Mouse (Mus musculus): ENCODE measurements around the gene Hsd17b11. TPM values are rescaled to one million over a fixed set of nuclear protein-coding genes. Genes with fewer than 3 reads are reported as not detected.

Hsd17b11 gene
- polyA plus RNA-seq, 1 experiment, result 109 TPM

DNA sequence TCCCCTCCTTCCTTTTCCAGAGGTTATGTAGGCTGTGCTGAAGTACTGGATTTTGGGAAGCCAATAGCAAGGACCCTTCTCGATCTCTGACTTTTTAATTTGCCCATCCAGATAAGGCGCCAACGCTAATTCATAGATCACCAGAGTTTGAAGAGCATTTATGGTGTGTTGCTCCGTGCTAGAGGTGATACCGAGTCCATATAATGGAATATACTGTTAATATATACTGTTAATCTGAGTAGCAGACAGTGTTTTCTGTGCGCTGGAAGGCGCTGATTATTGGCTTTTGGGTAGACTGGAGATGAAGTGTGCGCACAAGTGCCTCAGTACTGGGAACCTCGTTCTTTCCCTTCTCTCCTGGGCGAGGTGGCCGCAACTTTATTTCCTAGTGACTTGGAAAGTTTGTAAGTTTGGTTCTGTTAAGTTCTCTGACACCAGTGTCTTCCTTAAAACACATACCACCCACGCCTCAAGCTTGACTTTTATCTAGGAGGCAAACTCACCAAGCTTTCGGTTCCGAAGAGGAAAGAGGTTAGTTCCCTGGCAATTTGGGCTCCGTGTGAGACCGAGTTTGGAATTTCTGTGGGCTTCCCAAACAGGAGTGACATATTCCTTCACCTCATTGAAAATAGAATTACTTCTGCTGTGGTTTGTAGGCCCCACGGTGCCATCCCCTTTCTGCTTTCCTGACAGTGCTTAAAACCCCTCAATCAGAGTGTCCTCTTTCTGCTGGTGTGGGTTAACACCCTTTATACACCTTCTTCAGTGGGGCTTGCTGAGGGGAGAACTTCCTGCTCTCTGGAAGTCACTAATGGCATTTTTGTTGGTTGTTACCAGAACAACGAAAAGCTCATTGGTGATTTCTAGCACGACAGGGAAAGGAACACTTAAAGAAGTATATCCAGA is 25.7 kb upstream of the Hsd17b11 start:
- Histone ChIP-seq H3K27me3 (ENCODE audit: control insufficient read depth, insufficient read depth, low read length) (no peaks in the 10 kb centered on the region), H3K36me3 (ENCODE audit: control insufficient read depth, insufficient read depth, low read length) (peaks cover 8% of the 10 kb centered on the region), H3K27ac (ENCODE audit: insufficient read depth, low read depth, low read length) (peak overlapping the region; percentile 86), H3K4me3 (ENCODE audit: low read depth, low read length) (peak overlapping the region; percentile 73), H3K4me1 (ENCODE audit: control insufficient read depth, insufficient read depth, insufficient read length, low read length) (peaks cover 3% of the 10 kb centered on the region; the same call in 1 of the 2 replicates)
- TF ChIP-seq POLR2A (IDR thresholded peaks at IDR 0.05; ENCODE audit: low read depth, low read length) (no peak), CTCF (IDR thresholded peaks at IDR 0.05; ENCODE audit: extremely low read depth, insufficient read length, insufficient replicate concordance, low read depth, low read length) (no peak)
- under 1% methylated on average over 19 of the region's 19 CpGs for WGBS

DNA sequence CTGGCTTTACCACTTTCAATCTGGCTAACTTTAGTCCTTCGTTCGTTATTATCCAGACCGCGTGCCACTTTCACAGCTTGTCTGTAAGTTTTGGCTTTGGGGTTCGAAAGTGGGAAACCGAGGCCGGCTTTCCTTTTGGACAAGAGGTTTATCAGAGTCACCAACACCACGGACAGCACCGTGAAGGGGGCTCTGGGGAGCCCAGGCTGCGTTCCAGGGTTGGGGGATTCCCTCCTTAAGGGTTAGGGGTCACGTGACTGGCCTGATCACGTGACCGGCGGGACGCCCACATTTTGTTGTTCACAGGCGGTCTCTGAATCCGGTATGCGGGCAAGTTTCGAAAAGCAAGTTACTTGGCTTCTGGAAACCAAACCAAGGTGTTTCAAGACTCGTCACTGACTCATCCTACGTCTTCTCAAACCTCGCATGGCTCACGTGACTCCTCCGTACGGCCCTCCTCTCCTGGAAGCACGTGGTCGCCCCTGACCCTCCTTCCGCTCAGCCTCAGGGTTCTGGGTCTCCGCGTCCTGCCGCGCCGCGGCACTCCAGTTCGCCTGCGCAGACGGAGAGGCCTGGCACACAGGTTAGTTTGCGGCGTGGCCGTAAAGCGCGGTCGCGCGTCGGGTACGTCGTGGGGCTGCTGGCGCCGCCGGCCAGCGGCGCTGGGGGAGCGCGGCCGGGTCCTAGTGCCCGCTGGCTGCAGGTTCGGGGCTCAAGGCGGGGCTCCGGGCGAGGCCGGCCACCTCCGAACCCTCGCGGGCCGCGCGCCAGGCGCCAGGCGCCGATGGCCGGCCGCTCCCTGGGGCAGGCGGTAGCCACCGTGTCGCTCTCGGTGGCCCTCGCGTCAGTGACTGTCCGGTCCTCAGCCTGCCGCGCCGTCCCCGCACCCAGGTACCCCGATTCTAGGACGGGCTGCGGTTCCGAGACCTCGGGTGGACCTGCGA is 24.8 kb upstream of the Hsd17b11 start, which contains the start of gene Nudt9:
Gene Nudt9 (plus strand): TSS at position 51 of the 944 bp plus-strand sequence.
- H3K4me1 ChIP-seq (ENCODE audit: control insufficient read depth, insufficient read depth, insufficient read length, low read length), result peaks cover 3% of the 10 kb centered on the region; the same call in 1 of the 2 replicates
- peak within 1 kb of the TSS; percentile 73 for H3K4me3 ChIP-seq (ENCODE audit: low read depth, low read length)
- peak within 1 kb of the TSS; percentile 86 for H3K27ac ChIP-seq (ENCODE audit: insufficient read depth, low read depth, low read length)
- H3K27me3 ChIP-seq (ENCODE audit: control insufficient read depth, insufficient read depth, low read length), result no peaks in the 10 kb centered on the region
- peak; percentile 27; the same call in 1 of the 2 replicates for TF ChIP-seq POLR2A (IDR thresholded peaks at IDR 0.05; ENCODE audit: low read depth, low read length)
- no peak for TF ChIP-seq CTCF (IDR thresholded peaks at IDR 0.05; ENCODE audit: extremely low read depth, insufficient read length, insufficient replicate concordance, low read depth, low read length)
- H3K36me3 ChIP-seq (ENCODE audit: control insufficient read depth, insufficient read depth, low read length), result peaks cover 6% of the 10 kb centered on the region
- WGBS, result 4% methylated on average over 90 of the region's 90 CpGs

DNA sequence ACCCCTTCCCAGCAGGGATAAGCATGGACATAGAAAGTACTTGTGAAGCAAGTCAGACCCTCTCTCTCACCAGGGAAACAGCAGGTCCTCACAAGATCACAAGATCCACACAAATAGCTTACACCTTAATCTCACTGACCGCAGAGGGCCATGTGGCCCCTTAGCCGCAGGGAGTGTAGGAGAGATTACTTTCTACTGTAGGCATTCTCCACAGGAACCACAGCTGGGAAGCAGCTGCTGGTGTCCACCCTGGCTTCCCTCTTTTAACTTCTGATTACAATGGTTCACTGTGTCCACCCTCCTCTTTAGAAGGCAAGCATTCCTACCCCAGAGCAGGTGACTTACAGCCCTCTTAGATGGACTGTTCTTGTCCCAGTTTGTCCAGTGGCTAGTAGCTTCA is 22.0 kb upstream of the Hsd17b11 start:
- H3K4me1 ChIP-seq (ENCODE audit: control insufficient read depth, insufficient read depth, insufficient read length, low read length), result peaks cover 3% of the 10 kb centered on the region; the same call in 1 of the 2 replicates
- 67% methylated on average over 2 of the region's 2 CpGs for WGBS
- no peaks in the 10 kb centered on the region for H3K27me3 ChIP-seq (ENCODE audit: control insufficient read depth, insufficient read depth, low read length)
- TF ChIP-seq CTCF (IDR thresholded peaks at IDR 0.05; ENCODE audit: extremely low read depth, insufficient read length, insufficient replicate concordance, low read depth, low read length) (no peak), POLR2A (IDR thresholded peaks at IDR 0.05; ENCODE audit: low read depth, low read length) (no peak)
- no peak overlapping the region for H3K27ac ChIP-seq (ENCODE audit: insufficient read depth, low read depth, low read length)
- no peak overlapping the region for H3K4me3 ChIP-seq (ENCODE audit: low read depth, low read length)
- no peaks in the 10 kb centered on the region for H3K36me3 ChIP-seq (ENCODE audit: control insufficient read depth, insufficient read depth, low read length)

DNA sequence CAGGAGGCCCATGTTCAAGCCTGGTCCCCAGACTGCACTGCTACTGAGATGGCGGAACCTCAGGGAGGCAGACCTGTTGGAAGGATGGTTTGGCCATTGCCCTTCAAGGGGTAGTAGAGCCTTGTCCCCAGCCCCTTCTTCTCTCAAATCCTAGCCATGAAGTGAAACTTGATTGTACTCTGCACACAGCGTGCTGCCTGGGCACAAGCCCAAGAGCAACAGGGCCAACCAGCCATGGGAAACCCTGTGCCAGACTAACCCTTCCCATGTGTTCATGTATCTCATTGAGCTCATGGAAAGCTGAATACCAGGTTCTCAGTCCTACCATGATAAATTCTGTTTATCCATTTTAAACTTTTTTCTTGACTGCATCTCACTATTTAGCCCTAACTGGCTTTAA is 21.2 kb upstream of the Hsd17b11 start:
- no peak overlapping the region for H3K27ac ChIP-seq (ENCODE audit: insufficient read depth, low read depth, low read length)
- no peaks in the 10 kb centered on the region for H3K27me3 ChIP-seq (ENCODE audit: control insufficient read depth, insufficient read depth, low read length)
- no peaks in the 10 kb centered on the region for H3K36me3 ChIP-seq (ENCODE audit: control insufficient read depth, insufficient read depth, low read length)
- 83% methylated on average over 2 of the region's 2 CpGs for WGBS
- H3K4me1 ChIP-seq (ENCODE audit: control insufficient read depth, insufficient read depth, insufficient read length, low read length), result peaks cover 3% of the 10 kb centered on the region; the same call in 1 of the 2 replicates
- H3K4me3 ChIP-seq (ENCODE audit: low read depth, low read length), result no peak overlapping the region
- TF ChIP-seq POLR2A (IDR thresholded peaks at IDR 0.05; ENCODE audit: low read depth, low read length) (no peak), CTCF (IDR thresholded peaks at IDR 0.05; ENCODE audit: extremely low read depth, insufficient read length, insufficient replicate concordance, low read depth, low read length) (no peak)

DNA sequence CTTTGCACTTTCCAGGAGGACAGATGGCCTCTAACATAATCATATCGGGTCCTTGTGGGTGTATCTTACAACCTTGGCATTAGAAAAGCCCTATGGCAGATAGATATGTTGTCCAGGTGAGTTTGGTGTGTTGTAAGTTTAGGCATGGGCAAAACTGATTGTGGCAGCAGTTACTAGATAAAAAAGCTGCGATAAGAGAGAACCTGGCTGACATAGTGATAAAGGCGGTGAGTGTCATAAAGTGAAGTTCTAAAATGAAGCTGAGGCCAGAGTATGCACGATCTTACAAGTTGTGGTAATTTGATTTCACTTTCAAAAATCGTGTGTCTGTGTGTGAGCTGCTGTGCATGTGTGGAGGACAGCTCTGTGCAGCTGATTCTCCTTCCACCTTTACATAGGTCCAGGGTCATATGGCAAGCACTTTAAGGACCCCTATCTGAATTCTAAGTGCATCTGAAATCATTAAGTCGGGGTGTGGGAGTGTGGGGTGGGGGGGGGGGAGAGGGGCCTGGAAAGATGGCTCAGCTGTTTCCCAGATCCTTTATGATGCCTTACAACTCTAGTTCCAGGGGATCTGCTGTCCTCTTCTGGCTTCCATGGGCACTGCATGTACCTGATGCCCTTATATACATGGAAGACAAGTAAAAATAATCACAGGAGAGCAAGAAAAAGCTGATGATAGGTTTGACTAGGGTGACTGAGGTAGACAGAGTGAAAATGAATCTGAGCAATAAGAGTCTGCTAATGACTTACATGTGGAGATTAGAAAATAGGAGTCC is 17.6 kb upstream of the Hsd17b11 start:
- no peak overlapping the region for H3K27ac ChIP-seq (ENCODE audit: insufficient read depth, low read depth, low read length)
- H3K36me3 ChIP-seq (ENCODE audit: control insufficient read depth, insufficient read depth, low read length), result no peaks in the 10 kb centered on the region
- H3K4me1 ChIP-seq (ENCODE audit: control insufficient read depth, insufficient read depth, insufficient read length, low read length), result peaks cover 14% of the 10 kb centered on the region; the same call in 1 of the 2 replicates
- WGBS, result 20% methylated on average over 6 of the region's 6 CpGs
- no peaks in the 10 kb centered on the region for H3K27me3 ChIP-seq (ENCODE audit: control insufficient read depth, insufficient read depth, low read length)
- TF ChIP-seq POLR2A (IDR thresholded peaks at IDR 0.05; ENCODE audit: low read depth, low read length), result no peak
- peak; percentile 56; the same call in 1 of the 2 replicates for TF ChIP-seq CTCF (IDR thresholded peaks at IDR 0.05; ENCODE audit: extremely low read depth, insufficient read length, insufficient replicate concordance, low read depth, low read length)
- no peak overlapping the region for H3K4me3 ChIP-seq (ENCODE audit: low read depth, low read length)

DNA sequence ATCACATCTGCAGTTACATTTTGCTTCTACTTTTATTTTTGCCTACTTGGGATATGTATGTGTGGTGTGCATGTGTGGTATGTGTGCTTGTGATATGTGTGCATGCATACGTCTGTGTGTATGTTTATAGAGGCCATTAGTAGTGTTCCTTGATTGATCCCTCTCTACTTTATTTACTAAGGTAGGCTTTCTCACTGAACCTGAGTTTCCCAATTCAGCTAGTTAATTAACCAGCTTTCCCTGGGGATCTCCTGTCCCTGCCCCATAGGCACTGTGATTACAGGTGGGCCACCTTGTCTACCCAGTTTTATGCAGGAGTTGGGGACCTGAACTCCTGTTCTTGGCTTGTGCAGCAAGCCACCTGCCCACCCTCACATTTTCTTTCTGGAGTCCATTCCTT is 15.0 kb upstream of the Hsd17b11 start:
- H3K36me3 ChIP-seq (ENCODE audit: control insufficient read depth, insufficient read depth, low read length), result no peaks in the 10 kb centered on the region
- H3K4me1 ChIP-seq (ENCODE audit: control insufficient read depth, insufficient read depth, insufficient read length, low read length), result peaks cover 17% of the 10 kb centered on the region; the same call in 1 of the 2 replicates
- 81% methylated on average over 1 of the region's 1 CpGs for WGBS
- no peak overlapping the region for H3K4me3 ChIP-seq (ENCODE audit: low read depth, low read length)
- no peak overlapping the region for H3K27ac ChIP-seq (ENCODE audit: insufficient read depth, low read depth, low read length)
- H3K27me3 ChIP-seq (ENCODE audit: control insufficient read depth, insufficient read depth, low read length), result no peaks in the 10 kb centered on the region
- no peak for TF ChIP-seq CTCF (IDR thresholded peaks at IDR 0.05; ENCODE audit: extremely low read depth, insufficient read length, insufficient replicate concordance, low read depth, low read length)
- no peak for TF ChIP-seq POLR2A (IDR thresholded peaks at IDR 0.05; ENCODE audit: low read depth, low read length)
